Mouse (Mus musculus) granulocyte monocyte progenitor cell, adult 5-6 weeks (primary cell): ENCODE results near the gene Reg3a. TPM values are rescaled to one million over a fixed set of nuclear protein-coding genes. Genes with fewer than 3 reads are reported as not detected.
"Not testable (repeated sequence)": the region's sequence is repeated elsewhere in the genome, so short reads cannot be mapped to it uniquely, and the experiment has no call there.

Source experiments
- ATAC-seq: replicated peaks from 2 replicates; pipeline ENCODE4 v1.8.0; 2016; ENCODE audit warnings: mild to moderate bottlenecking, moderate TSS enrichment, inconsistent platforms; ENCODE audit not compliant: poor library complexity, severe bottlenecking
- total RNA-seq, 2 experiments: library from RNA; stranded (forward) in 1 of 2; stranded (reverse) in 1 of 2; fragments of 200-712, 200-1000 nt in 1 of 2; fragments of >200 nt in 1 of 2; fragmentation: Nextera tagmentation in 1 of 2; gene quantifications; 2 replicates each; pipeline ENCODE4 v1.2.3; 2014 to 2017

The Reg3a gene
- not detected in 2 replicates for total RNA-seq (2014; fragmentation: Nextera tagmentation)
- total RNA-seq (2017): not detected in 2 replicates

- no peak for ATAC-seq
Observed at GRCm38 (mm10) chr6:78380409-78380808, at the start of gene Reg3a. Reg3a (plus strand) TSS chr6:78380709.

GRCm38 (mm10) chr6:78331919-78332569, 48.5 kb upstream of the Reg3a start:
- no peak for ATAC-seq

GRCm38 (mm10) chr6:78340296-78340695, 40.2 kb upstream of the Reg3a start:
- ATAC-seq: no peak

- ATAC-seq: no peak
Observed at GRCm38 (mm10) chr6:78341689-78342088, 38.8 kb upstream of the Reg3a start.

GRCm38 (mm10) chr6:78361971-78362563, 18.4 kb upstream of the Reg3a start:
- no peak for ATAC-seq

- ATAC-seq: no peak
Observed at GRCm38 (mm10) chr6:78370357-78370756, 10.2 kb upstream of the Reg3a start, which contains the start of gene Reg3b. Reg3b (plus strand) TSS chr6:78370657.

GRCm38 (mm10) chr6:78378765-78379164, 1.7 kb upstream of the Reg3a start, which contains the start of gene Reg3d:
Reg3d (minus strand) TSS chr6:78378865.
- ATAC-seq: no peak

GRCm38 (mm10) chr6:78385609-78386008, 5.1 kb downstream of the Reg3a start:
- no peak for ATAC-seq

- ATAC-seq: not testable (repeated sequence)
Observed at GRCm38 (mm10) chr6:78395323-78395722, 14.8 kb downstream of the Reg3a start, which contains the start of gene Reg2. Reg2 (plus strand) TSS chr6:78395623.

- not testable (repeated sequence) for ATAC-seq
Observed at GRCm38 (mm10) chr6:78422411-78422810, 41.9 kb downstream of the Reg3a start, which contains the start of gene Reg1. Reg1 (plus strand) TSS chr6:78422711.

- ATAC-seq: no peak
Observed at GRCm38 (mm10) chr6:78425497-78425896, 45.0 kb downstream of the Reg3a start.

Other genes with a start within 250 kb of the Reg3a start
- not detected in 2 replicates for gene Reg3b, start 10.1 kb upstream of the Reg3a start, total RNA-seq (2014; fragmentation: Nextera tagmentation)
- gene Reg3b, start 10.1 kb upstream of the Reg3a start, total RNA-seq (2017): not detected in 2 replicates
- not detected in 2 replicates for gene Reg3d, start 1.8 kb upstream of the Reg3a start, total RNA-seq (2014; fragmentation: Nextera tagmentation)
- not detected in 2 replicates for gene Reg3d, start 1.8 kb upstream of the Reg3a start, total RNA-seq (2017)
- gene Reg2, start 14.9 kb downstream of the Reg3a start, total RNA-seq (2014; fragmentation: Nextera tagmentation): not detected in 2 replicates
- not detected in 2 replicates for gene Reg2, start 14.9 kb downstream of the Reg3a start, total RNA-seq (2017)
- not detected in 2 replicates for gene Reg1, start 42.0 kb downstream of the Reg3a start, total RNA-seq (2014; fragmentation: Nextera tagmentation)
- gene Reg1, start 42.0 kb downstream of the Reg3a start, total RNA-seq (2017): not detected in 2 replicates
- gene Reg3g, start 88.2 kb downstream of the Reg3a start, total RNA-seq (2014; fragmentation: Nextera tagmentation): not detected in 2 replicates
- gene Reg3g, start 88.2 kb downstream of the Reg3a start, total RNA-seq (2017): not detected in 2 replicates